Mouse (Mus musculus) stomach, postnatal 0 days (tissue): ENCODE results near the gene Sec1.

Experiments used
- CTCF ChIP-seq: IDR thresholded peaks from 2 replicates; pipeline ENCODE4 v1.5.1; 2016; ENCODE audit warnings: antibody characterized with exemption, low read depth, mild to moderate bottlenecking, moderate library complexity
- EP300 ChIP-seq: optimal IDR thresholded peaks from 2 replicates; pipeline ENCODE3; 2016; ENCODE audit warnings: antibody characterized with exemption

DNA sequence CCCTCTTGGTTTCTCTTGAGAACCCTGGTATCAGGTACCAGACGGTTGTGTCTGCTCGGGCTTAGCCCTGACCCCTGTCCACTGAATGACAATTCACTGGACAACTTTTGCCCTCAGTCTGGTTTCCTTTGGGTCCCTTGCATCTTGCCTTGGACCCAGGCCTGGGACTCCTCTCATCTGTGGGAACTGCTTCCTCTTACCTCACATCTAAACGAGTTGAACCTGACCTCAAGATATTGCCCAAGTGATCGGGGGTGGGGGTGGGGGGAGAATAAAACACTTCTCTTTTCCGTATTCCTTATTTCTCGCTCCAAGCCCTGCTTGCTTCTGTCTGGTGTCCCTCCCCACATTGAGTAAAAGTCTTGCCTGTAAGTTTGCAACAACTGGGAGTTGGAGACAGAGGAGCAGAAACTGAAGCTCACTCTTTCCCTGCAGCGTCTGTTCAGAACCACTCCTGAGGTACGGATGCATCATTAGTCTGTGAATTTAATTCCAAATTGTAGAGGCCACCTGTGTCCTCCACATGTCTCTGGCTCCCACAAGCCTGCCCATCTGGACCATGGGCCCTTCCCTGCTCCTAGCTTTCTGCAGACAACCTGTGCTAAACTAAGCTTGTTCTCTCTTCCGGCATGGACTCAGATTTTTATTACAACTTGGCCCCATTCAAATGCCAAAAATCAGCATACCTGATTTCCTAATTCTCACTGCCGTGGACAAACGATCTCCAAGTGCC is 33.3 kb downstream of the Sec1 start:
- TF ChIP-seq CTCF (no peak), EP300 (no peak)
